Mouse (Mus musculus) midbrain, embryonic 11.5 days (tissue): Measurements from ENCODE around the gene Abcc2. TPM values are rescaled to one million over a fixed set of nuclear protein-coding genes. Genes with fewer than 3 reads are reported as not detected.

Experiments
- ATAC-seq: fragments of 200-750 bp; cut with Nextera tagmentation; 2 replicates; pipeline ENCODE4 v1.8.0; 2017; ENCODE audit warnings: moderate TSS enrichment, moderate library complexity; ENCODE audit not compliant: low FRiP score
- DNase-seq: peaks from one replicate; pipeline ENCODE4 v3.0.0; 2015; ENCODE audit warnings: low spot score; ENCODE audit errors: missing footprints
- H3K27ac ChIP-seq: fragments of 300-500 bp; sonication (generic); 2 replicates; pipeline ENCODE4 v1.5.1; 2014; ENCODE audit warnings: low read depth, low read length
- H3K27me3 ChIP-seq: fragments of 300-500 bp; sonication (generic); 2 replicates; pipeline ENCODE4 v1.6.1; 2014; ENCODE audit warnings: mild to moderate bottlenecking, low read length, moderate library complexity, mixed read lengths; ENCODE audit not compliant: control insufficient read depth, insufficient read depth
- H3K36me3 ChIP-seq: fragments of 300-500 bp; sonication (generic); 2 replicates; pipeline ENCODE4 v1.6.1; 2014; ENCODE audit warnings: mild to moderate bottlenecking, low read length, moderate library complexity, mixed read lengths; ENCODE audit not compliant: control insufficient read depth, insufficient read depth
- H3K4me1 ChIP-seq: fragments of 300-500 bp; sonication (generic); 2 replicates; pipeline ENCODE4 v1.6.1; 2014; ENCODE audit warnings: low read length; ENCODE audit not compliant: control insufficient read depth, insufficient read depth
- H3K4me2 ChIP-seq: fragments of 300-500 bp; sonication (generic); 2 replicates; pipeline ENCODE4 v1.6.1; 2014; ENCODE audit warnings: mild to moderate bottlenecking, moderate library complexity
- H3K4me3 ChIP-seq: fragments of 300-500 bp; sonication (generic); 2 replicates; pipeline ENCODE4 v1.5.1; 2014; ENCODE audit warnings: low read depth, low read length
- H3K9ac ChIP-seq: fragments of 300-500 bp; sonication (generic); 2 replicates; pipeline ENCODE4 v1.6.1; 2014; ENCODE audit warnings: low read length
- H3K9me3 ChIP-seq: fragments of 300-500 bp; sonication (generic); 2 replicates; pipeline ENCODE4 v1.6.1; 2016; ENCODE audit warnings: low read length; ENCODE audit not compliant: control insufficient read depth
- WGBS: fragments of 180-500 bp; shearing (Covaris S2); extraction: QIAGEN DNeasy Blood & Tissue Kit; methylation state at CpG from one replicate; pipeline ENCODE4 v1.1.7; 2014; 5-methylcytosine and 5-hydroxymethylcytosine counted together
- polyA plus RNA-seq: library from polyadenylated mRNA; unstranded; fragments of >200 nt; fragmentation: Nextera tagmentation; extraction: Ambion mirVana; gene quantifications from 2 replicates; pipeline ENCODE4 v1.2.1, GENCODE M21; 2014

Abcc2 gene
- polyA plus RNA-seq, 1 experiment from 2014 or later: not detected

- H3K9ac ChIP-seq: no peak overlapping the region
- H3K4me3 ChIP-seq: no peak overlapping the region
- H3K9me3 ChIP-seq: no peaks in the 10 kb centered on the region
- H3K4me2 ChIP-seq: no peak overlapping the region
- DNase-seq (no peak), ATAC-seq (no peak)
- no peak overlapping the region for H3K27ac ChIP-seq
- H3K27me3 ChIP-seq: no peaks in the 10 kb centered on the region
- WGBS: 89% methylated on average over 1 of the region's 1 CpGs
- H3K4me1 ChIP-seq: no peaks in the 10 kb centered on the region
- H3K36me3 ChIP-seq: no peaks in the 10 kb centered on the region
These were observed 12.0 kb downstream of the Abcc2 start for GRCm38 (mm10) chr19:43793951-43794350.

GRCm38 (mm10) chr19:43795511-43795910, 13.5 kb downstream of the Abcc2 start:
- DNase-seq: no peak
- no peaks in the 10 kb centered on the region for H3K9me3 ChIP-seq
- H3K36me3 ChIP-seq: no peaks in the 10 kb centered on the region
- no peaks in the 10 kb centered on the region for H3K27me3 ChIP-seq
- no peak overlapping the region for H3K27ac ChIP-seq
- H3K4me2 ChIP-seq: no peak overlapping the region
- no peak for ATAC-seq
- H3K4me3 ChIP-seq: no peak overlapping the region
- H3K9ac ChIP-seq: no peak overlapping the region
- 86% methylated on average over 8 of the region's 8 CpGs for WGBS
- no peaks in the 10 kb centered on the region for H3K4me1 ChIP-seq

- WGBS: 78% methylated on average over 5 of the region's 5 CpGs
- no peak for DNase-seq
These were observed 15.2 kb downstream of the Abcc2 start for GRCm38 (mm10) chr19:43797216-43797615.

GRCm38 (mm10) chr19:43801427-43802051, 19.5 kb downstream of the Abcc2 start:
- no peak for ATAC-seq
- 86% methylated on average over 9 of the region's 9 CpGs for WGBS

More at GRCm38 (mm10) chr19:43797216-43797615, 15.2 kb downstream of the Abcc2 start:
- no peak for ATAC-seq
- H3K9ac ChIP-seq: no peak overlapping the region
- no peak overlapping the region for H3K27ac ChIP-seq
- no peaks in the 10 kb centered on the region for H3K4me1 ChIP-seq
- no peaks in the 10 kb centered on the region for H3K27me3 ChIP-seq
- no peak overlapping the region for H3K4me3 ChIP-seq
- H3K36me3 ChIP-seq: no peaks in the 10 kb centered on the region
- H3K4me2 ChIP-seq: no peak overlapping the region
- H3K9me3 ChIP-seq: no peaks in the 10 kb centered on the region

GRCm38 (mm10) chr19:43803866-43804265, 21.9 kb downstream of the Abcc2 start:
- Histone ChIP-seq H3K4me1 (no peaks in the 10 kb centered on the region), H3K27ac (no peak overlapping the region), H3K4me3 (no peak overlapping the region), H3K9me3 (no peaks in the 10 kb centered on the region), H3K36me3 (no peaks in the 10 kb centered on the region), H3K4me2 (no peak overlapping the region), H3K9ac (no peak overlapping the region), H3K27me3 (no peaks in the 10 kb centered on the region)
- DNase-seq (no peak), ATAC-seq (no peak)
- 86% methylated on average over 10 of the region's 10 CpGs for WGBS

More at GRCm38 (mm10) chr19:43801427-43802051, 19.5 kb downstream of the Abcc2 start:
- Histone ChIP-seq H3K27ac (no peak overlapping the region), H3K9ac (no peak overlapping the region), H3K36me3 (no peaks in the 10 kb centered on the region), H3K9me3 (no peaks in the 10 kb centered on the region), H3K4me1 (no peaks in the 10 kb centered on the region), H3K4me3 (no peak overlapping the region), H3K27me3 (no peaks in the 10 kb centered on the region), H3K4me2 (no peak overlapping the region)
- DNase-seq: no peak

- Histone ChIP-seq H3K9me3 (no peaks in the 10 kb centered on the region), H3K36me3 (no peaks in the 10 kb centered on the region), H3K4me2 (no peak overlapping the region), H3K9ac (no peak overlapping the region), H3K4me3 (no peak overlapping the region), H3K4me1 (no peaks in the 10 kb centered on the region; the same call in 1 of the 2 replicates), H3K27me3 (no peaks in the 10 kb centered on the region), H3K27ac (no peak overlapping the region)
- ATAC-seq (no peak), DNase-seq (no peak)
- WGBS: 45% methylated on average over 4 of the region's 4 CpGs
These were observed 27.3 kb downstream of the Abcc2 start for GRCm38 (mm10) chr19:43809331-43809730.

- no peak overlapping the region for H3K9ac ChIP-seq
- no peak overlapping the region for H3K4me2 ChIP-seq
- H3K27me3 ChIP-seq: no peaks in the 10 kb centered on the region
- ATAC-seq: no peak
- H3K36me3 ChIP-seq: no peaks in the 10 kb centered on the region
- H3K4me3 ChIP-seq: no peak overlapping the region
- no peak overlapping the region for H3K27ac ChIP-seq
- no peak for DNase-seq
- no peaks in the 10 kb centered on the region; the same call in 1 of the 2 replicates for H3K4me1 ChIP-seq
- 95% methylated on average over 4 of the region's 4 CpGs for WGBS
- H3K9me3 ChIP-seq: no peaks in the 10 kb centered on the region
These were observed 29.4 kb downstream of the Abcc2 start for GRCm38 (mm10) chr19:43811419-43811818.

- H3K4me1 ChIP-seq: no peaks in the 10 kb centered on the region; the same call in 1 of the 2 replicates
- no peak overlapping the region for H3K9ac ChIP-seq
- 88% methylated on average over 10 of the region's 10 CpGs for WGBS
- H3K36me3 ChIP-seq: no peaks in the 10 kb centered on the region
- no peaks in the 10 kb centered on the region for H3K27me3 ChIP-seq
- no peak overlapping the region for H3K4me3 ChIP-seq
- DNase-seq (no peak), ATAC-seq (no peak)
- H3K9me3 ChIP-seq: no peaks in the 10 kb centered on the region
- H3K27ac ChIP-seq: no peak overlapping the region
- H3K4me2 ChIP-seq: no peak overlapping the region
These were observed 31.3 kb downstream of the Abcc2 start for GRCm38 (mm10) chr19:43813315-43813714.

GRCm38 (mm10) chr19:43815661-43816414, 33.8 kb downstream of the Abcc2 start:
- no peak for ATAC-seq
- H3K36me3 ChIP-seq: no peaks in the 10 kb centered on the region
- WGBS: 81% methylated on average over 14 of the region's 14 CpGs
- H3K9me3 ChIP-seq: no peaks in the 10 kb centered on the region
- H3K4me1 ChIP-seq: no peaks in the 10 kb centered on the region
- no peak overlapping the region for H3K4me2 ChIP-seq
- H3K4me3 ChIP-seq: no peak overlapping the region
- no peak for DNase-seq
- H3K27ac ChIP-seq: no peak overlapping the region
- H3K9ac ChIP-seq: no peak overlapping the region
- no peaks in the 10 kb centered on the region for H3K27me3 ChIP-seq
